Mouse (Mus musculus) layer of hippocampus, adult 2 months (tissue): ENCODE measurements at regions not wholly inside any gene's neighbourhood (a gene's known extent, or its start where the extent isn't known, plus 50 kb on each side); places are given as distances from the start of the nearest gene placed in this dataset.

ENCODE experiments used
- DNase-seq, 2 experiments: peaks; one replicate each; pipeline ENCODE4 v3.0.0; 2022; ENCODE audit warnings: low spot score in 2 of 2
- H3K27ac ChIP-seq: fragments of 200-600 bp; 2 replicates; pipeline ENCODE4 v1.8.1; 2022
- H3K4me3 ChIP-seq: fragments of 200-600 bp; 2 replicates; pipeline ENCODE4 v1.8.1; 2022; ENCODE audit warnings: mild to moderate bottlenecking
- CTCF ChIP-seq: fragments of 200-600 bp; conservative IDR thresholded peaks from 2 replicates; pipeline ENCODE4 v1.8.1; 2022; ENCODE audit warnings: antibody characterized with exemption, mild to moderate bottlenecking, moderate library complexity

- no peak for TF ChIP-seq CTCF
These were observed 83.7 kb upstream of the Ppp2r5a start for GRCm38 (mm10) chr1:191486766-191487165.

GRCm38 (mm10) chr1:191484726-191485425 lies 81.8 kb upstream of the Ppp2r5a start:
- peak overlapping the region; percentile 28; the same call in 1 of the 2 replicates for H3K27ac ChIP-seq
- H3K4me3 ChIP-seq = no peak overlapping the region
- no peak for TF ChIP-seq CTCF
- DNase-seq = peak; percentile 56 to 64

More at GRCm38 (mm10) chr1:191486766-191487165, 83.7 kb upstream of the Ppp2r5a start:
- no peak for DNase-seq
- H3K4me3 ChIP-seq = no peak overlapping the region
- H3K27ac ChIP-seq = no peak overlapping the region

DNA sequence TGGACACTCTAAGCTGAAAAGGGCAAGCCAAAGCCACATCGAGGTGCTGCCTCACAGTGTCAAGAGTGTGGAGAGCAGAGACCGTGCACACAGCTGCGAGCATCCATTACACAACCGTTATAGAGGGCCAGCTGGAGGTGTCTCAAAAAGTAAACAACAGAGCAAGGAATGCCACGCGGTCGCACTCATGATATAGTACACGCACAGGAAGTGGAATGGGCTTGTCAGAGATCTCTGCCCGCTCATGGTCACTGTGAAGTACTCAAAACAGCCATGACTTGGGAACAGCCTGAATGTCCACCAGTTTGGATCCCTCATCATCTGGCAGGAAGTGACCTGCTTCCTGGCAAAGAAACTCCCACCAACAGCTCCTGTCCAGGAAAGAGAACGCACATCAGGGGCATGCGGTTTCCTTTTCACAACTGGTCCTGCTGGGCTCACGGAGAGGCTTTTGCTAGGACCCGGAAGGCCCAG lies 76.9 kb upstream of the Ppp2r5a start:
- 0 out of 2 replicates have a peak, but pooled peaks have one; percentile 26 for TF ChIP-seq CTCF
- no peak for DNase-seq
- Histone ChIP-seq H3K27ac (no peak overlapping the region), H3K4me3 (no peak overlapping the region)

- DNase-seq = no peak
- no peak overlapping the region for H3K4me3 ChIP-seq
- TF ChIP-seq CTCF = no peak
- no peak overlapping the region for H3K27ac ChIP-seq
These were observed 69.5 kb upstream of the Ppp2r5a start for GRCm38 (mm10) chr1:191472551-191472950.

DNA sequence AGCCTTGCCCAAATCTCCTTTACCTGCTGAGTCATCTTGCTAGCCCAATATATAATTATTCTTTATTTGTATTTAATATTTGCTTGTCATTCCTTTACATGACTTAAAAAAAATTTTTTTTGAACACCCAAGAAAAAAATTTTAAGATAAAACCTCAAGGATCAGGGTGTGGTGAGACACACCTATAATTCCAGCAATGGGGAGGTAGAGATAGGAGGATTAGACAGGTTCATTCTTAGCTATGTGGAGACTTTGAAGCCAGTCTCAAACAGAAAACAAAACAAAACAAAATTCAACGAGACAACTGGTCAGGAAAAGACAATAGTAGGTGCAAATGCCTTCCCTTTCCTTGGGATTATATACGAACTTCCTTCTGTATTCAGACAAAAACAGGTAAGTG lies 68.4 kb upstream of the Ppp2r5a start:
- no peak for DNase-seq
- Histone ChIP-seq H3K27ac (peak overlapping the region; percentile 92), H3K4me3 (no peak overlapping the region)
- TF ChIP-seq CTCF = no peak

GRCm38 (mm10) chr1:191470190-191470985 lies 67.3 kb upstream of the Ppp2r5a start:
- TF ChIP-seq CTCF = no peak
- peak; percentile 29 to 83 for DNase-seq
- Histone ChIP-seq H3K4me3 (no peak overlapping the region), H3K27ac (peak overlapping the region; percentile 92)

GRCm38 (mm10) chr1:191468837-191469529 lies 65.9 kb upstream of the Ppp2r5a start:
- no peak overlapping the region for H3K4me3 ChIP-seq
- H3K27ac ChIP-seq = peak overlapping the region; percentile 92
- TF ChIP-seq CTCF = no peak
- DNase-seq = peak in 1 of 2 experiments; percentile 43

- Histone ChIP-seq H3K27ac (peak overlapping the region; percentile 71; the same call in 1 of the 2 replicates), H3K4me3 (no peak overlapping the region)
- TF ChIP-seq CTCF = no peak
- no peak for DNase-seq
These were observed 63.2 kb upstream of the Ppp2r5a start for GRCm38 (mm10) chr1:191466261-191466660.

- peak overlapping the region; percentile 71 for H3K27ac ChIP-seq
- no peak for DNase-seq
These were observed 62.7 kb upstream of the Ppp2r5a start for GRCm38 (mm10) chr1:191465723-191466122.

DNA sequence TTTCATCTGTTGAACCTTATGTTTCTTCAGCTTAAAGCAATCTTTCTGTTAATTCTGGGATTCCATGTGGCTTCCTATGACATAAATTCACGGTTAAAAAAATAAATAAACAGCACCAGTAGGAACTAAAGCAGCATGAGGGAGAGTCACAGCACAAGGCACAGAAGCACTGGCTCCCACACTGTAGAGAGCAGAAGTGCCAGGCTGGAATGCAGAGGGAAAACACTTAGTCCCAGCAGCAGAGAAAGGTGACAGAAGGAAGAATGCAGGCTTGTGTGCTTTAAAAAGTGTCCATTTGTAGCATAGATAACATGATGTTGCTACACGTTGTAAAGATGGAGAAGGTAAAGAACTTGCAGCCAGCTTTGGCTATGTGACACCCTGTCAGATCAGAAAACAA lies 62.1 kb upstream of the Ppp2r5a start:
- DNase-seq = no peak
- no peak for TF ChIP-seq CTCF
- Histone ChIP-seq H3K27ac (peak overlapping the region; percentile 71), H3K4me3 (no peak overlapping the region)

More at GRCm38 (mm10) chr1:191465723-191466122, 62.7 kb upstream of the Ppp2r5a start:
- no peak overlapping the region for H3K4me3 ChIP-seq
- TF ChIP-seq CTCF = no peak

DNA sequence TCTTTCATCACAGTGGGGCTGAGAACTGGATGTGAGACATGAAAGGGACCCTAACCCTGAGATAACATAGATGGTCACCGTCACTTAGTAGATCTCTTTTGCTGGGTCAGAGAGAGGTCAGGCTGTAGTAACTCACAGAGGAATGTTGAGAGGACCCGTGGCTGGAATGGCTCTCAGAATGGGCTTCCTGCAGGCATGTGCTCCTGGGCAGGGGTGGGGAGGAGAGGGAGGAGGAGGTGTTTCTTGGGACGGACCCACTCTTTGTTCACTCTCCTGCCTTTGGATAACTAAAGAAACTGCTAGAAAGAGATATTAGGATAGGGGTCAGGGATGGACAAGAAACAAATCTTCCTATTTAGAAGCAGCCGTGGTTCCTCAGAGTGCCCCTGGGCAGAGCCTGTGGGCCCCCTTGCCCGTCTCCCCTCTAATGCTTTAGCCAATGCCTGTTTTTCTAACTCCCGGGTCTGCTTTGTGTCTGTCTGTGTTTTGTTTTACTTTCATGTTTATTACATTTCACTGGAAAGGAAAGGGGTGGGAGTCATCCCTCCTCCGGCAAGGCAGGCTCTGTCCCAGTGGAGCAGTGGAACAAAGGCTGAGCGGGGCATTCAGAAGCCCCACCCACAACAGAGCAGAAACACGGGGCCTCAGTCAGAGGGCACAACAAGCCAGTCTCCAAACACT lies 58.9 kb upstream of the Ppp2r5a start:
- Histone ChIP-seq H3K4me3 (peak overlapping the region; percentile 8; the same call in 1 of the 2 replicates), H3K27ac (0 out of 2 replicates have a peak overlapping the region, but pooled peaks have one; percentile 48)
- DNase-seq = no peak
- TF ChIP-seq CTCF = no peak

GRCm38 (mm10) chr1:191459066-191459465 lies 56.0 kb upstream of the Ppp2r5a start:
- H3K27ac ChIP-seq = no peak overlapping the region
- no peak for DNase-seq
- TF ChIP-seq CTCF = no peak
- no peak overlapping the region for H3K4me3 ChIP-seq
